Mouse (Mus musculus): ENCODE measurements around the gene Ppp1r12b.

- TF ChIP-seq CTCF (IDR thresholded peaks at IDR 0.05; ENCODE audit: extremely low read depth, insufficient read depth, insufficient read length, insufficient replicate concordance) (no peak), POLR2A (IDR thresholded peaks at IDR 0.05; ENCODE audit: low read depth, low read length) (no peak)
Measured at GRCm38 (mm10) chr1:134763776-134764438, 191.8 kb downstream of the Ppp1r12b start.

Data from spleen, adult 2 months (tissue).